Mouse (Mus musculus) kidney, adult 8-10 months (tissue): ENCODE results near the gene Olfr1505.

Experiments used
- DNase-seq, 2 experiments: peaks; one replicate each; pipeline ENCODE4 v3.0.0; 2022

Gene Olfr1505

DNA sequence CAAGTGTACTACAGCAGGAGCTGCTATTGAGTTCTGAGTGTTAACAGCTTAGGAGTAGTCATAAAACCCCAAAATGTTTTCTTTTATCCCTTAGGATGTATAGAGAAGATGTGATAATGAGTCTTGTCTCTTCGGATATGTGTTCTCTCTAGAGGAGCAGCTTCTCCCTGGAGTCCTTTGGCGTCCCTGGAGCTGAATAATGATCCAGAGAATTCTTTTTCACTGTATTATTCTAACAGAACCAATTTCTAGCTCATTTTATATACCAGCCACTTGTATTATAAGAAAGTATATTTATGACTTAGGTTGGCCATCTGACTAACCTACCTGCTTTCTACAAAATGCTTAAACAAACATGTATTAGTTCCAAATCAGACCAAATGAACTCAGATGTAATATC is at the start of gene Olfr1505:
Gene Olfr1505 (plus strand): TSS at position 301 of the 400 bp plus-strand sequence.
- no peak for DNase-seq

- no peak for DNase-seq
These were observed 15.5 kb upstream of the Olfr1505 start, which contains the start of gene Olfr1504 for GRCm38 (mm10) chr19:13897828-13898227. TSS of gene Olfr1504 (minus strand) at chr19:13897928.
